Mouse (Mus musculus): ENCODE measurements around the gene Tk1. TPM values are rescaled to one million over a fixed set of nuclear protein-coding genes. Genes with fewer than 3 reads are reported as not detected.

The Tk1 gene
- polyA plus RNA-seq, 1 experiment from 2014 or later, result 114 TPM

GRCm38 (mm10) chr11:117848985-117849671 is 23.2 kb upstream of the Tk1 start, which contains the start of gene Birc5:
TSS of gene Birc5 (plus strand) at chr11:117849251.
- peak; percentile 96 for ATAC-seq (replicated peaks; ENCODE audit: extremely low read depth, insufficient read depth, low FRiP score)
- peak within 1 kb of the TSS; percentile 77 for H3K4me3 ChIP-seq (ENCODE audit: low read length)

GRCm38 (mm10) chr11:117848271-117848984 is 22.5 kb upstream of the Tk1 start:
- H3K4me1 ChIP-seq (ENCODE audit: control insufficient read depth, insufficient read depth, low read length), result peaks cover 18% of the 10 kb centered on the region
- peak overlapping the region; percentile 86 for H3K4me2 ChIP-seq (ENCODE audit: low read depth, low read length)
- peak overlapping the region; percentile 98 for H3K27ac ChIP-seq (ENCODE audit: low read length)
- no peaks in the 10 kb centered on the region for H3K27me3 ChIP-seq (ENCODE audit: control insufficient read depth, insufficient read depth, low read length)
- peaks cover 11% of the 10 kb centered on the region for H3K36me3 ChIP-seq (ENCODE audit: control insufficient read depth, insufficient read depth)
- WGBS, result 6% methylated on average over 19 of the region's 19 CpGs
- ATAC-seq (replicated peaks; ENCODE audit: extremely low read depth, insufficient read depth, low FRiP score), result peak; percentile 53
- H3K4me3 ChIP-seq (ENCODE audit: low read length), result peak overlapping the region; percentile 77
- peak overlapping the region; percentile 92 for H3K9ac ChIP-seq (ENCODE audit: low read length)
- H3K9me3 ChIP-seq (replicated peaks; ENCODE audit: control insufficient read depth, low read length), result no peaks in the 10 kb centered on the region

More at GRCm38 (mm10) chr11:117848985-117849671, 23.2 kb upstream of the Tk1 start, which contains the start of gene Birc5:
- peaks cover 14% of the 10 kb centered on the region for H3K36me3 ChIP-seq (ENCODE audit: control insufficient read depth, insufficient read depth)
- H3K4me1 ChIP-seq (ENCODE audit: control insufficient read depth, insufficient read depth, low read length), result peaks cover 18% of the 10 kb centered on the region
- peak within 1 kb of the TSS; percentile 86 for H3K4me2 ChIP-seq (ENCODE audit: low read depth, low read length)
- H3K9me3 ChIP-seq (replicated peaks; ENCODE audit: control insufficient read depth, low read length), result no peaks in the 10 kb centered on the region
- no peaks in the 10 kb centered on the region for H3K27me3 ChIP-seq (ENCODE audit: control insufficient read depth, insufficient read depth, low read length)
- under 1% methylated on average over 51 of the region's 51 CpGs for WGBS
- peak within 1 kb of the TSS; percentile 98 for H3K27ac ChIP-seq (ENCODE audit: low read length)
- peak within 1 kb of the TSS; percentile 92 for H3K9ac ChIP-seq (ENCODE audit: low read length)

GRCm38 (mm10) chr11:117847593-117848215 is 21.8 kb upstream of the Tk1 start:
- 74% methylated on average over 7 of the region's 7 CpGs for WGBS
- Histone ChIP-seq H3K36me3 (ENCODE audit: control insufficient read depth, insufficient read depth) (peaks cover 4% of the 10 kb centered on the region), H3K9me3 (replicated peaks; ENCODE audit: control insufficient read depth, low read length) (no peaks in the 10 kb centered on the region), H3K27me3 (ENCODE audit: control insufficient read depth, insufficient read depth, low read length) (no peaks in the 10 kb centered on the region), H3K27ac (ENCODE audit: low read length) (peak overlapping the region; percentile 98), H3K4me3 (ENCODE audit: low read length) (peak overlapping the region; percentile 77), H3K4me2 (ENCODE audit: low read depth, low read length) (peak overlapping the region; percentile 86), H3K4me1 (ENCODE audit: control insufficient read depth, insufficient read depth, low read length) (peaks cover 18% of the 10 kb centered on the region), H3K9ac (ENCODE audit: low read length) (peak overlapping the region; percentile 92)
- no peak for ATAC-seq (replicated peaks; ENCODE audit: extremely low read depth, insufficient read depth, low FRiP score)

- no peak overlapping the region for H3K9ac ChIP-seq (ENCODE audit: low read length)
- peaks cover 18% of the 10 kb centered on the region for H3K4me1 ChIP-seq (ENCODE audit: control insufficient read depth, insufficient read depth, low read length)
- H3K9me3 ChIP-seq (replicated peaks; ENCODE audit: control insufficient read depth, low read length), result no peaks in the 10 kb centered on the region
- no peak overlapping the region for H3K4me2 ChIP-seq (ENCODE audit: low read depth, low read length)
- H3K4me3 ChIP-seq (ENCODE audit: low read length), result no peak overlapping the region
- H3K27me3 ChIP-seq (ENCODE audit: control insufficient read depth, insufficient read depth, low read length), result no peaks in the 10 kb centered on the region
- H3K27ac ChIP-seq (ENCODE audit: low read length), result no peak overlapping the region
- no peaks in the 10 kb centered on the region for H3K36me3 ChIP-seq (ENCODE audit: control insufficient read depth, insufficient read depth)
- no peak for ATAC-seq (replicated peaks; ENCODE audit: extremely low read depth, insufficient read depth, low FRiP score)
- WGBS, result 55% methylated on average over 5 of the region's 5 CpGs
Measured at GRCm38 (mm10) chr11:117846640-117847039, 20.7 kb upstream of the Tk1 start.

- Histone ChIP-seq H3K9ac (ENCODE audit: low read length) (no peak overlapping the region), H3K4me2 (ENCODE audit: low read depth, low read length) (no peak overlapping the region), H3K4me3 (ENCODE audit: low read length) (no peak overlapping the region), H3K27me3 (ENCODE audit: control insufficient read depth, insufficient read depth, low read length) (no peaks in the 10 kb centered on the region), H3K4me1 (ENCODE audit: control insufficient read depth, insufficient read depth, low read length) (peaks cover 23% of the 10 kb centered on the region), H3K9me3 (replicated peaks; ENCODE audit: control insufficient read depth, low read length) (no peaks in the 10 kb centered on the region), H3K27ac (ENCODE audit: low read length) (no peak overlapping the region), H3K36me3 (ENCODE audit: control insufficient read depth, insufficient read depth) (no peaks in the 10 kb centered on the region)
- ATAC-seq (replicated peaks; ENCODE audit: extremely low read depth, insufficient read depth, low FRiP score), result no peak
- WGBS, result 82% methylated on average over 2 of the region's 2 CpGs
Measured at GRCm38 (mm10) chr11:117845651-117846050, 19.8 kb upstream of the Tk1 start.

GRCm38 (mm10) chr11:117844997-117845396 is 19.1 kb upstream of the Tk1 start:
- no peak overlapping the region for H3K9ac ChIP-seq (ENCODE audit: low read length)
- H3K27me3 ChIP-seq (ENCODE audit: control insufficient read depth, insufficient read depth, low read length), result no peaks in the 10 kb centered on the region
- H3K9me3 ChIP-seq (replicated peaks; ENCODE audit: control insufficient read depth, low read length), result no peaks in the 10 kb centered on the region
- WGBS, result 85% methylated on average over 2 of the region's 2 CpGs
- no peaks in the 10 kb centered on the region for H3K36me3 ChIP-seq (ENCODE audit: control insufficient read depth, insufficient read depth)
- no peak overlapping the region for H3K27ac ChIP-seq (ENCODE audit: low read length)
- no peak for ATAC-seq (replicated peaks; ENCODE audit: extremely low read depth, insufficient read depth, low FRiP score)
- no peak overlapping the region for H3K4me2 ChIP-seq (ENCODE audit: low read depth, low read length)
- H3K4me1 ChIP-seq (ENCODE audit: control insufficient read depth, insufficient read depth, low read length), result peaks cover 18% of the 10 kb centered on the region
- no peak overlapping the region for H3K4me3 ChIP-seq (ENCODE audit: low read length)

- peaks cover 20% of the 10 kb centered on the region for H3K4me1 ChIP-seq (ENCODE audit: control insufficient read depth, insufficient read depth, low read length)
- ATAC-seq (replicated peaks; ENCODE audit: extremely low read depth, insufficient read depth, low FRiP score), result no peak
- no peaks in the 10 kb centered on the region for H3K36me3 ChIP-seq (ENCODE audit: control insufficient read depth, insufficient read depth)
- 81% methylated on average over 2 of the region's 2 CpGs for WGBS
- H3K4me3 ChIP-seq (ENCODE audit: low read length), result no peak overlapping the region
- H3K9me3 ChIP-seq (replicated peaks; ENCODE audit: control insufficient read depth, low read length), result no peaks in the 10 kb centered on the region
- H3K27ac ChIP-seq (ENCODE audit: low read length), result no peak overlapping the region
- no peak overlapping the region for H3K4me2 ChIP-seq (ENCODE audit: low read depth, low read length)
- H3K9ac ChIP-seq (ENCODE audit: low read length), result no peak overlapping the region
- H3K27me3 ChIP-seq (ENCODE audit: control insufficient read depth, insufficient read depth, low read length), result no peaks in the 10 kb centered on the region
Measured at GRCm38 (mm10) chr11:117843434-117843833, 17.5 kb upstream of the Tk1 start.

GRCm38 (mm10) chr11:117840910-117841309 is 15.0 kb upstream of the Tk1 start:
- Histone ChIP-seq H3K4me1 (ENCODE audit: control insufficient read depth, insufficient read depth, low read length) (peaks cover 21% of the 10 kb centered on the region), H3K27me3 (ENCODE audit: control insufficient read depth, insufficient read depth, low read length) (no peaks in the 10 kb centered on the region), H3K4me3 (ENCODE audit: low read length) (no peak overlapping the region), H3K36me3 (ENCODE audit: control insufficient read depth, insufficient read depth) (no peaks in the 10 kb centered on the region), H3K4me2 (ENCODE audit: low read depth, low read length) (no peak overlapping the region), H3K9ac (ENCODE audit: low read length) (no peak overlapping the region), H3K27ac (ENCODE audit: low read length) (peak overlapping the region; percentile 55), H3K9me3 (replicated peaks; ENCODE audit: control insufficient read depth, low read length) (no peaks in the 10 kb centered on the region)
- 43% methylated on average over 1 of the region's 1 CpGs for WGBS
- no peak for ATAC-seq (replicated peaks; ENCODE audit: extremely low read depth, insufficient read depth, low FRiP score)

GRCm38 (mm10) chr11:117839021-117839420 is 13.1 kb upstream of the Tk1 start:
- Histone ChIP-seq H3K4me1 (ENCODE audit: control insufficient read depth, insufficient read depth, low read length) (peaks cover 21% of the 10 kb centered on the region), H3K4me2 (ENCODE audit: low read depth, low read length) (no peak overlapping the region; the same call in 1 of the 2 replicates), H3K9ac (ENCODE audit: low read length) (no peak overlapping the region), H3K27me3 (ENCODE audit: control insufficient read depth, insufficient read depth, low read length) (no peaks in the 10 kb centered on the region), H3K36me3 (ENCODE audit: control insufficient read depth, insufficient read depth) (no peaks in the 10 kb centered on the region), H3K9me3 (replicated peaks; ENCODE audit: control insufficient read depth, low read length) (no peaks in the 10 kb centered on the region), H3K4me3 (ENCODE audit: low read length) (no peak overlapping the region), H3K27ac (ENCODE audit: low read length) (peak overlapping the region; percentile 54)
- ATAC-seq (replicated peaks; ENCODE audit: extremely low read depth, insufficient read depth, low FRiP score), result no peak
- WGBS, result 89% methylated on average over 1 of the region's 1 CpGs
